Mouse (Mus musculus): ENCODE data around the gene Prss44. TPM values are rescaled to one million over a fixed set of nuclear protein-coding genes. Genes with fewer than 3 reads are reported as not detected.
A peak's percentile ranks its signal among the peaks of the same experiment; 100 is the strongest.

Prss44 gene
- polyA plus RNA-seq, 1 experiment: not detected

DNA sequence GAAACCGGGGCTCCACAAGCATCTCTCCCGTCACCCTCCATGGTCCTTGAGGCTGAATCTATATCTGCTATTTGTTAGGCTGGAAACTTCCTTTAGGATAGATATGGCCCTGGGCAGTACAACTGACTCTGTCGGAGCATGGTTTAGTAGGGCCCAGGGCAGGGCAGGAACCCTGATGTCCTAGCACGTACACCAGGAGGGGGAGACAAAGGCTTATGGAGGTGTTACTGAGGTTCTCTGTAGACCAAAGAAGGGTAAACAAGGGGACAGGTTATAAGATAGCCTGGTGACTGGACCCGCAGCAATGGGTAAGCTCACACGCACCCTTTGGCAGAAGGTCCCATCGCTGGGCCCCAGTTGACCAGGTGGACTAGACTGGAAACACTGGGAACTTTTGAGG lies 35.2 kb upstream of the Prss44 start:
- Histone ChIP-seq H3K4me3 (ENCODE audit: insufficient read depth, poor library complexity, severe bottlenecking) (no peak overlapping the region), H3K36me3 (ENCODE audit: control insufficient read depth, insufficient read depth) (no peaks in the 10 kb centered on the region), H3K27me3 (ENCODE audit: control insufficient read depth, insufficient read depth, insufficient read length) (peaks cover 22% of the 10 kb centered on the region), H3K79me2 (ENCODE audit: control insufficient read depth, insufficient read depth) (no peaks in the 10 kb centered on the region), H3K79me3 (ENCODE audit: low read depth) (no peaks in the 10 kb centered on the region), H3ac (ENCODE audit: control insufficient read depth, insufficient read length, low read depth) (no peak overlapping the region)
- TF ChIP-seq MAX (IDR thresholded peaks at IDR 0.05) (no peak), MYOD1 (IDR thresholded peaks at IDR 0.05; ENCODE audit: control insufficient read depth, insufficient read length, low read depth) (no peak), MYOG (IDR thresholded peaks at IDR 0.05; ENCODE audit: control insufficient read depth, extremely low read depth, insufficient read length) (no peak), CEBPB (IDR thresholded peaks at IDR 0.05; ENCODE audit: low read depth) (no peak), CTCF (IDR thresholded peaks at IDR 0.05; ENCODE audit: control insufficient read depth, insufficient read depth, insufficient read length) (no peak), FOSL1 (IDR thresholded peaks at IDR 0.05; ENCODE audit: insufficient read depth, low read length, poor library complexity, severe bottlenecking) (no peak), USF1 (IDR thresholded peaks at IDR 0.05; ENCODE audit: low read depth) (no peak)

DNA sequence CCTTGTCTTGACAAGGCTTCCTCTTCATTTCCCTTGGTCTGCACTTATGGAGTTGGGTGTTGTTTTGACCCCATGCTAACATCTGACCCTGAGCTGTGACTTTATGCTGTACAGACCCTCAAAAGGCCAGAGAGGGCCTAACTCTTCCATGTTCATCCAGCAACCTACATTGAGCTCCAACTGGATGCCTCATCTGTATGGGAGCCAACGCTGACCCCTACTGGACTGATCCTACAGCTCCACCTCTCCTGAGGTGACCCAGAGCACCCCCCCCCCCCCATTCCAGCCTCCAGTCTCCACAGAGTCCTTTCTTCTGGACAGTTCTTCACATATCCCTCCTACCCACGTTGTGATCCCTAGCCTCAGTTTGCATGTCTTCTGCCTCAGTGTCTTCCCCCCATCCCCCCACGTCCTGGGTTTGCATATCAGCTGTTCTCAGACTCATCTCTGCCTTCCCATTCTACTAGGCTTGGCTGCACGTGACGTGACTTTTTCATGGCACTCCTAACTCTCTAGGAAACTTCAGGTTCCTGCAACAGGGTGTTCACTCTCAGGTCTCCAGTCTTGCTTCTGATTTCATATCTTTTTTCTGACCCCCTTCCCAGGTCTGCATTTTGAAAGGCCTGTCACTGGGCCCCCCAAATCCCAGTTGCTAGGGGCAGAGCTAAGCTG lies 34.4 kb upstream of the Prss44 start:
- TF ChIP-seq CTCF (IDR thresholded peaks at IDR 0.05; ENCODE audit: control insufficient read depth, insufficient read depth, insufficient read length) (no peak), MYOG (IDR thresholded peaks at IDR 0.05; ENCODE audit: control insufficient read depth, extremely low read depth, insufficient read length) (no peak), USF1 (IDR thresholded peaks at IDR 0.05; ENCODE audit: low read depth) (no peak), FOSL1 (IDR thresholded peaks at IDR 0.05; ENCODE audit: insufficient read depth, low read length, poor library complexity, severe bottlenecking) (no peak), MAX (IDR thresholded peaks at IDR 0.05) (no peak), CEBPB (IDR thresholded peaks at IDR 0.05; ENCODE audit: low read depth) (no peak), MYOD1 (IDR thresholded peaks at IDR 0.05; ENCODE audit: control insufficient read depth, insufficient read length, low read depth) (no peak)

DNA sequence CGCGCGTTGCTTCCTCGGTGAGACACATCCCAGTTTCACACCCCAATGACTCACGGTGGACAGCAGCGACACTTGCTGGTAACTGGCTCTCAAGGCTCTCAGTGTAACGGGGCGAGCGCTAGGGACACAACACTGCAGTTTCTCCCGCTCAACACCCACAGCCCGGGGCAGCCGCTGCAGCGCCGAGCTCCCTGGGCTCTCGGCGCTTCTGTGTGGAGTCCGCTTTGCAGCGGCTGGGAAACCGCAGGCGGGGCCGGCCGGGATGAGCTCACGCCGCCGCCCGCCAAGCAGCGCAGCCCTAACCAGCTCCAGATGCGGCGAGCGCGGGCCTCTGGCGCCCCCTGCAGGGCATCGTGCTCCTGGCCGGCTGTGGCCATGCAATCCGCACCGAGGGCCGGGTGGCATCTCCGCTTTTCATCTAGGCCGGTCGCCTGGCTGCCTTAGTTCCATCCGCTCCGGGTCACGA lies 32.5 kb upstream of the Prss44 start:
- Histone ChIP-seq H3K36me3 (ENCODE audit: control insufficient read depth, insufficient read depth) (no peaks in the 10 kb centered on the region), H3K79me2 (ENCODE audit: control insufficient read depth, insufficient read depth) (no peaks in the 10 kb centered on the region)
- TF ChIP-seq MYOG (IDR thresholded peaks at IDR 0.05; ENCODE audit: control insufficient read depth, extremely low read depth, insufficient read length): no peak
- TF ChIP-seq CTCF (IDR thresholded peaks at IDR 0.05; ENCODE audit: control insufficient read depth, insufficient read depth, insufficient read length): peak; percentile 96

More for the DNA sequence above, 34.4 kb upstream of the Prss44 start:
- Histone ChIP-seq H3K4me3 (ENCODE audit: insufficient read depth, poor library complexity, severe bottlenecking) (no peak overlapping the region), H3K79me3 (ENCODE audit: low read depth) (no peaks in the 10 kb centered on the region), H3ac (ENCODE audit: control insufficient read depth, insufficient read length, low read depth) (no peak overlapping the region), H3K79me2 (ENCODE audit: control insufficient read depth, insufficient read depth) (no peaks in the 10 kb centered on the region), H3K36me3 (ENCODE audit: control insufficient read depth, insufficient read depth) (no peaks in the 10 kb centered on the region), H3K27me3 (ENCODE audit: control insufficient read depth, insufficient read depth, insufficient read length) (peaks cover 20% of the 10 kb centered on the region)

DNA sequence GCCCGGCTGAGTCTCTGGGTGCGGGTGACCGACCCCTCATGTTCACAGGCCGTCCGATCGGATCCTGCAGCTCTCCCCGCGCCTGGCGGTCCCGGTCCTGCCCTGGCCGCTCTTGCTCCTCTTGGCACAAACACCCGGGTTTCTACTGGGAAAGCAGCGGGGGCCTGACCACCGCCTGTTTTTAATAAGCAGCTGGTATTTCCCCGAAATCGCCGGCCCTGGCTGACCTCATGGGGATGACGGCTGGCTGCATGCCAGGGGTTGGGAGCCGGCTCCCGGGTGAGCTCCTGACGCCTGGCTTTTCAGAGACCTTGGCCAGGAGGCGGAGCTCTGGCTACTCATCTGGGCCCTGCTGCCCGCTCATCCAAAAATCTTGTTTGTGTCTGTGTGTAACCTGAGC lies 32.1 kb upstream of the Prss44 start:
- Histone ChIP-seq H3K4me3 (ENCODE audit: insufficient read depth, poor library complexity, severe bottlenecking) (peak overlapping the region; percentile 21), H3ac (ENCODE audit: control insufficient read depth, insufficient read length, low read depth) (peak overlapping the region; percentile 72), H3K79me3 (ENCODE audit: low read depth) (no peaks in the 10 kb centered on the region), H3K36me3 (ENCODE audit: control insufficient read depth, insufficient read depth) (no peaks in the 10 kb centered on the region), H3K79me2 (ENCODE audit: control insufficient read depth, insufficient read depth) (no peaks in the 10 kb centered on the region), H3K27me3 (ENCODE audit: control insufficient read depth, insufficient read depth, insufficient read length) (peaks cover 4% of the 10 kb centered on the region)
- TF ChIP-seq FOSL1 (IDR thresholded peaks at IDR 0.05; ENCODE audit: insufficient read depth, low read length, poor library complexity, severe bottlenecking): no peak
- no peak for TF ChIP-seq MAX (IDR thresholded peaks at IDR 0.05)
- TF ChIP-seq MYOG (IDR thresholded peaks at IDR 0.05; ENCODE audit: control insufficient read depth, extremely low read depth, insufficient read length): no peak
- no peak for TF ChIP-seq CTCF (IDR thresholded peaks at IDR 0.05; ENCODE audit: control insufficient read depth, insufficient read depth, insufficient read length)
- TF ChIP-seq MYOD1 (IDR thresholded peaks at IDR 0.05; ENCODE audit: control insufficient read depth, insufficient read length, low read depth): no peak
- TF ChIP-seq CEBPB (IDR thresholded peaks at IDR 0.05; ENCODE audit: low read depth): no peak
- TF ChIP-seq USF1 (IDR thresholded peaks at IDR 0.05; ENCODE audit: low read depth): no peak

More for the DNA sequence above, 32.5 kb upstream of the Prss44 start:
- Histone ChIP-seq H3K79me3 (ENCODE audit: low read depth) (no peaks in the 10 kb centered on the region), H3ac (ENCODE audit: control insufficient read depth, insufficient read length, low read depth) (peak overlapping the region; percentile 72), H3K27me3 (ENCODE audit: control insufficient read depth, insufficient read depth, insufficient read length) (peaks cover 6% of the 10 kb centered on the region), H3K4me3 (ENCODE audit: insufficient read depth, poor library complexity, severe bottlenecking) (peak overlapping the region; percentile 21)

GRCm38 (mm10) chr9:110783611-110784010 lies 30.2 kb upstream of the Prss44 start:
- Histone ChIP-seq H3K27me3 (ENCODE audit: control insufficient read depth, insufficient read depth, insufficient read length) (no peaks in the 10 kb centered on the region), H3K79me2 (ENCODE audit: control insufficient read depth, insufficient read depth) (no peaks in the 10 kb centered on the region), H3K79me3 (ENCODE audit: low read depth) (no peaks in the 10 kb centered on the region), H3K4me3 (ENCODE audit: insufficient read depth, poor library complexity, severe bottlenecking) (no peak overlapping the region), H3K36me3 (ENCODE audit: control insufficient read depth, insufficient read depth) (no peaks in the 10 kb centered on the region), H3ac (ENCODE audit: control insufficient read depth, insufficient read length, low read depth) (no peak overlapping the region)
- TF ChIP-seq USF1 (IDR thresholded peaks at IDR 0.05; ENCODE audit: low read depth) (no peak), CTCF (IDR thresholded peaks at IDR 0.05; ENCODE audit: control insufficient read depth, insufficient read depth, insufficient read length) (no peak), FOSL1 (IDR thresholded peaks at IDR 0.05; ENCODE audit: insufficient read depth, low read length, poor library complexity, severe bottlenecking) (no peak), MAX (IDR thresholded peaks at IDR 0.05) (no peak), MYOG (IDR thresholded peaks at IDR 0.05; ENCODE audit: control insufficient read depth, extremely low read depth, insufficient read length) (no peak), MYOD1 (IDR thresholded peaks at IDR 0.05; ENCODE audit: control insufficient read depth, insufficient read length, low read depth) (no peak), CEBPB (IDR thresholded peaks at IDR 0.05; ENCODE audit: low read depth) (no peak)

Measured in C2C12 (cell line).